Mouse (Mus musculus) limb, embryonic 11.5 days (tissue): ENCODE measurements around the gene Skp2. TPM values are rescaled to one million over a fixed set of nuclear protein-coding genes. Genes with fewer than 3 reads are reported as not detected.
"Not testable (repeated sequence)": the region's sequence is repeated elsewhere in the genome, so short reads cannot be mapped to it uniquely, and the experiment has no call there.

Experiments
- ATAC-seq: fragments of 200-750 bp; cut with Nextera tagmentation; 2 replicates; pipeline ENCODE4 v1.8.0; 2017; ENCODE audit warnings: low read depth; ENCODE audit not compliant: insufficient number of reproducible peaks, low FRiP score, low TSS enrichment
- DNase-seq: peaks from one replicate; pipeline ENCODE4 v3.0.0-alpha.2; 2015; ENCODE audit warnings: low spot score
- H3K27ac ChIP-seq: fragments of 300-500 bp; sonication (generic); replicated peaks from 2 replicates; pipeline ENCODE4 v1.5.1; 2014; ENCODE audit warnings: low read depth, mild to moderate bottlenecking, low read length
- H3K27me3 ChIP-seq: fragments of 300-500 bp; sonication (generic); 2 replicates; pipeline ENCODE4 v1.6.1; 2014; ENCODE audit warnings: mild to moderate bottlenecking, low read length, mixed read lengths; ENCODE audit not compliant: control insufficient read depth, insufficient read depth
- H3K36me3 ChIP-seq: fragments of 300-500 bp; sonication (generic); 2 replicates; pipeline ENCODE4 v1.6.1; 2014; ENCODE audit warnings: mild to moderate bottlenecking, low read length, moderate library complexity, mixed read lengths; ENCODE audit not compliant: control insufficient read depth, insufficient read depth
- H3K4me1 ChIP-seq: fragments of 300-500 bp; sonication (generic); 2 replicates; pipeline ENCODE4 v1.6.1; 2014; ENCODE audit warnings: low read length, mixed read lengths; ENCODE audit not compliant: control insufficient read depth, insufficient read depth
- H3K4me2 ChIP-seq: fragments of 300-500 bp; sonication (generic); 2 replicates; pipeline ENCODE4 v1.6.1; 2014; ENCODE audit warnings: low read depth, mild to moderate bottlenecking, moderate library complexity; ENCODE audit not compliant: severe bottlenecking
- H3K4me3 ChIP-seq: fragments of 300-500 bp; sonication (generic); 2 replicates; pipeline ENCODE4 v1.5.1; 2014; ENCODE audit warnings: low read depth, low read length
- H3K9ac ChIP-seq: fragments of 300-500 bp; sonication (generic); 2 replicates; pipeline ENCODE4 v1.6.1; 2014; ENCODE audit warnings: mild to moderate bottlenecking, low read length
- H3K9me3 ChIP-seq: fragments of 300-500 bp; sonication (generic); 2 replicates; pipeline ENCODE4 v1.6.1; 2016; ENCODE audit warnings: low read length; ENCODE audit not compliant: control insufficient read depth
- whole genome bisulfite sequencing: fragments of 180-500 bp; shearing (Covaris S2); extraction: QIAGEN DNeasy Blood & Tissue Kit; methylation state at CpG from one replicate; pipeline ENCODE4 v1.1.7; 2014; 5-methylcytosine and 5-hydroxymethylcytosine counted together
- polyA plus RNA-seq: library from polyadenylated mRNA; unstranded; fragments of >200 nt; fragmentation: Nextera tagmentation; extraction: Ambion mirVana; gene quantifications from 2 replicates; pipeline ENCODE4 v1.2.1, GENCODE M21; 2014

The Skp2 gene
- 160 and 165 TPM in 2 replicates for polyA plus RNA-seq

DNA sequence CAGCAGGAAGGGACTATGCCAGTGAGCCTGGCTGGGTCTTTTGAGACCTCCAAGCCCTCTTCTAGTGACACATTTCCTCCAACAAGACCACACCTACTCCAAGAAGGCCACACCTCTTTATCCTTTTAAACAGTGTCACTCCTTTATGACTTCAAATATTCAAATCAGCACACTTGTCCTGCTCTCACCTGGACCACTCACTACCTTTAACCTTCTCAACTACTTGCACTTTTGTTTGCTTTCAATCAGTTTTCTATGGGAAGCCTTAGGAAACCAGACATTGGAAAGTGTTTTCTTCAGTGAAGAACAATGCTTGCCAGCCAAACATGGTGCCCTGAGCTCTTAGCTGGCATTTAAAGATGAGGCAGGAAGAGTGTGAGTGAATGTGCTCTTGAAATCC, at the start of gene Skp2:
TSS of gene Skp2 (minus strand) at position 101 of the 400 bp plus-strand sequence.
- Histone ChIP-seq H3K9ac (no peak within 1 kb of the TSS), H3K4me3 (no peak within 1 kb of the TSS), H3K4me1 (no peaks in the 10 kb centered on the region), H3K9me3 (no peaks in the 10 kb centered on the region), H3K4me2 (no peak within 1 kb of the TSS), H3K36me3 (no peaks in the 10 kb centered on the region), H3K27ac (no peak within 1 kb of the TSS), H3K27me3 (no peaks in the 10 kb centered on the region)
- no peak for DNase-seq
- ATAC-seq: no peak

DNA sequence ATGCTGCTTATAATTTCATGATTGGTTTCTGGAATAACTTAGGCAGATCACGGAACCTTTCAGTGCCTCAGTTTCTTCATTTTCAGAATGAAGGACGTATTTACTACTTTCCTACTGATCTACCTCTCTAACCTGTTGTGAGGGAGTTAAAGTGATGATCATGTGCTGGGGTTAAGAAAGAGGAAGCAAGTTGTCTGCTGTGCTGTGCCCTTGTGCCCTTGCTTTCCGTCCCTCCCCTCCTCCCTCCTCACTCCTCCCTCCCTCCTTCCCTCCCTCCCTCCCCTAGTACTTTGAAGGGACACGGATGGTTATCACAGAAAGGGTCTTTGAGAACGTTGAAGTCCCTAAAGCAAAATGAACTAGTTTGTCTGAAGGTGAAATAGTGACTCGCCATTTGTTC, 43.2 kb upstream of the Skp2 start:
- no peaks in the 10 kb centered on the region for H3K27me3 ChIP-seq
- H3K27ac ChIP-seq: no peak overlapping the region
- H3K4me3 ChIP-seq: no peak overlapping the region
- no peak overlapping the region for H3K4me2 ChIP-seq
- H3K36me3 ChIP-seq: no peaks in the 10 kb centered on the region
- no peak for ATAC-seq
- no peaks in the 10 kb centered on the region for H3K9me3 ChIP-seq
- no peaks in the 10 kb centered on the region for H3K4me1 ChIP-seq
- 67% methylated on average over 6 of the region's 6 CpGs for WGBS
- DNase-seq: no peak
- no peak overlapping the region for H3K9ac ChIP-seq

DNA sequence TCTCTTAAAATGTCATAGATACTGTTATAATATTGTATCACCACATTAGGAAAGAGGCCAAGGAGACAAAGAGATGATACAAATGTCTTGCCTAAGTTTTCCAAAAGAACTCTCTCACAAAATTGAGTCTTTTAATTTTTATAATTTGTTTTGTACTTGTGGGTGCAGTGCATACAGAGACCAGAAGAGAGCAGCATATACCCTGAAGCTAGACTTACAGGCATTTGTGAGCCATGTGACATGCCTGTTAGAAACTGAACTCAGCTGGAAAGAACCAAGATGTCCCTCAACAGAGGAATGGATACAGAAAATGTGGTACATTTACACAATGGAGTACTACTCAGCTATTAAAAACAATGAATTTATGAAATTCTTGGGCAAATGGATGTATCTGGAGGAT, 37.5 kb upstream of the Skp2 start:
- not testable (repeated sequence) for H3K9ac ChIP-seq, H3K36me3 ChIP-seq, H3K4me3 ChIP-seq, H3K27me3 ChIP-seq, H3K27ac ChIP-seq, H3K4me2 ChIP-seq, H3K4me1 ChIP-seq, ATAC-seq, DNase-seq, H3K9me3 ChIP-seq

DNA sequence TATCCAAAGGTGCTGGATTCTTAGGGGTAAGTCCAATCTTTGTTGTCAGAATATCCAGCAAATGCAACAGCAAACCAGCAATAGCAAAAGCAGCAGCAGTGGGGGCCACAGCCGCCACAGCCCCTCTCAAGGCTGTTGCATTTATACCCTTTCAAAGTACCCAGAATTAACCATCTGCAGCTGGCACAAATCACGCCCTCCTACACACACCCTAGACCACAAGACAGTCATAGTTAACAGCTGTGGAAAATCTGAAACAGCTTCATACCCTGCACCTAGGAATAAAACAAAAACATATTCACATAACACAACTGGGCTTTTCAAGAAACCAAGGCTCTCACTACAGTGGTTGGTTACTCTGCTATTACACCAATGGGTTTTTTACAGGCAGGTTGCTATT, 34.6 kb upstream of the Skp2 start:
- DNase-seq (no peak), ATAC-seq (no peak)
- Histone ChIP-seq H3K27me3 (no peaks in the 10 kb centered on the region), H3K36me3 (no peaks in the 10 kb centered on the region), H3K4me1 (no peaks in the 10 kb centered on the region), H3K9ac (no peak overlapping the region), H3K4me3 (no peak overlapping the region), H3K4me2 (no peak overlapping the region), H3K27ac (no peak overlapping the region), H3K9me3 (no peaks in the 10 kb centered on the region)
- WGBS: 78% methylated on average over 2 of the region's 2 CpGs

GRCm38 (mm10) chr15:9183995-9184394, 28.8 kb upstream of the Skp2 start:
- Histone ChIP-seq H3K4me2 (no peak overlapping the region), H3K27me3 (no peaks in the 10 kb centered on the region), H3K36me3 (no peaks in the 10 kb centered on the region), H3K27ac (no peak overlapping the region), H3K4me3 (no peak overlapping the region), H3K9ac (no peak overlapping the region), H3K4me1 (no peaks in the 10 kb centered on the region), H3K9me3 (no peaks in the 10 kb centered on the region)
- DNase-seq (no peak), ATAC-seq (no peak)
- 96% methylated on average over 5 of the region's 5 CpGs for WGBS

DNA sequence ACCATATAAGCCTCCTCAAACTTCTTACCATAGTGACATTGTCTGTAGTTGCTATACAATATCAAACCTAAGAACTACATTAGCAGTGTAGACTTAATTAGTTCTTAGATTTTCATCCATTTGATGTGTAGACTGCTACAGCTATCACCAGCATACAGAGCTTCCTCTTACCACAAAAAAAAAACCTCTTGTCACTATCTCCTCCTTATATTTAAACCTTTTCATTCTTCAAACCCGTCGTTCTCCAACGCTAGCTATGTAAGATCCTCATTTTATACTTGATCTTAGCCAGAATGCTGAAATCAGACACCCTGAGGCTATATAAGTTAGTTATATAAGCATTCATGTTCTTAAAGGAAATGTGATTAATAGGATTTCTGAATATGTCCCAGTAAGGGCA, 21.8 kb upstream of the Skp2 start:
- Histone ChIP-seq H3K9me3 (no peaks in the 10 kb centered on the region), H3K27ac (no peak overlapping the region), H3K9ac (no peak overlapping the region), H3K36me3 (0 out of 2 replicates have a peak, but pooled peaks cover 2% of the 10 kb centered on the region), H3K4me1 (no peaks in the 10 kb centered on the region), H3K4me3 (no peak overlapping the region), H3K27me3 (no peaks in the 10 kb centered on the region), H3K4me2 (no peak overlapping the region)
- ATAC-seq (no peak), DNase-seq (no peak)
- 98% methylated on average over 3 of the region's 3 CpGs for WGBS

GRCm38 (mm10) chr15:9164125-9164524, 8.9 kb upstream of the Skp2 start:
- Histone ChIP-seq H3K4me2 (no peak overlapping the region), H3K27me3 (no peaks in the 10 kb centered on the region), H3K9ac (no peak overlapping the region), H3K9me3 (no peaks in the 10 kb centered on the region), H3K4me1 (no peaks in the 10 kb centered on the region), H3K27ac (no peak overlapping the region), H3K36me3 (no peaks in the 10 kb centered on the region), H3K4me3 (no peak overlapping the region)
- 75% methylated on average over 6 of the region's 6 CpGs for WGBS
- no peak for ATAC-seq
- no peak for DNase-seq

GRCm38 (mm10) chr15:9162557-9163070, 7.4 kb upstream of the Skp2 start:
- Histone ChIP-seq H3K9ac (no peak overlapping the region), H3K4me2 (no peak overlapping the region), H3K4me1 (no peaks in the 10 kb centered on the region), H3K27ac (no peak overlapping the region), H3K27me3 (no peaks in the 10 kb centered on the region), H3K36me3 (no peaks in the 10 kb centered on the region), H3K4me3 (no peak overlapping the region), H3K9me3 (no peaks in the 10 kb centered on the region)
- 88% methylated on average over 4 of the region's 4 CpGs for WGBS
- DNase-seq: no peak
- no peak for ATAC-seq

DNA sequence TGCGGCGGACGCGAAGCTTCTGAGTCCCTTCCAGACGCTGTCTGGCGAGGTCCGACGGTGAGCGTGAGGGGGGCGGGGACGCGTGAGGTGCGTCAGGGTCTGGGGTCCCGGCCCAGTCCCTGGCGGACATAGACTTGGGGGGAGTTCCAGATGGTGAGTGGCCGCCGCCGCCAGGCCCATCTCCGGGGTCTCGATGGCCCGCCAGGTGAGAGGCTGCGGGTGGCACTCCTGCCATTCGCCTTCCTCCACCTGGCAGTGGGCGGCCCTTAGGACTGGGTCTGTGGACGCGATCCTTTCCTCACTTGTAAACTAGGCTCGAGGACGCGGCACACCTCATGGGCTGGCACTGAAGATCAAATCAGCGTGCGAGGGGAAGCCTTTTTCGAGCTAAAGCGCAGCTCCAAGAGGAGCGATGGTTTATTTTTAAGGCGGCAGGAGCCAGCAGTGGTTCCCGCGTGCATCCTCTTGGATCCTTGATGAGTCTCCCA, 14.5 kb downstream of the Skp2 start:
- Histone ChIP-seq H3K27ac (peak overlapping the region; percentile 73), H3K9me3 (no peaks in the 10 kb centered on the region), H3K4me2 (peak overlapping the region; percentile 55), H3K9ac (peak overlapping the region; percentile 74), H3K4me1 (peaks cover 2% of the 10 kb centered on the region; the same call in 1 of the 2 replicates), H3K27me3 (no peaks in the 10 kb centered on the region), H3K36me3 (peaks cover 8% of the 10 kb centered on the region), H3K4me3 (peak overlapping the region; percentile 84)
- WGBS: under 1% methylated on average over 32 of the region's 37 CpGs
- ATAC-seq (peak; percentile 91), DNase-seq (no peak)
